Mouse (Mus musculus) ES-E14 (cell line): Measurements from ENCODE around the gene Spty2d1. TPM values are rescaled to one million over a fixed set of nuclear protein-coding genes. Genes with fewer than 3 reads are reported as not detected.
"Not testable (repeated sequence)": the region's sequence is repeated elsewhere in the genome, so short reads cannot be mapped to it uniquely, and the experiment has no call there.

Source experiments
- DNase-seq: peaks from one replicate; pipeline ENCODE4 v3.0.0-alpha.2; 2013; ENCODE audit warnings: low read depth, low spot score
- H3K27ac ChIP-seq: 2 replicates; pipeline ENCODE4 v1.5.1; 2012; ENCODE audit warnings: low read depth, mild to moderate bottlenecking, low read length, moderate library complexity, mixed read lengths; ENCODE audit not compliant: poor library complexity, insufficient read depth, severe bottlenecking
- H3K36me3 ChIP-seq: 2 replicates; pipeline ENCODE4 v1.6.1; 2012; ENCODE audit warnings: mild to moderate bottlenecking, low read length, moderate library complexity, mixed read lengths; ENCODE audit not compliant: control insufficient read depth, poor library complexity, insufficient read depth, severe bottlenecking
- H3K4me1 ChIP-seq, 2 experiments: fragments of 150-350 bp in 1 of 2; sonication (generic) in 1 of 2; 2 replicates each; pipeline ENCODE4 v1.6.1; 2012; ENCODE audit warnings: low read length in 2 of 2, mild to moderate bottlenecking in 1 of 2, mixed read lengths in 1 of 2; ENCODE audit not compliant: control insufficient read depth in 2 of 2, insufficient read depth in 2 of 2, poor library complexity in 1 of 2
- H3K4me3 ChIP-seq, 2 experiments: fragments of 150-350 bp in 1 of 2; sonication (generic) in 1 of 2; 2 replicates each; pipeline ENCODE4 v1.5.1; 2012; ENCODE audit warnings: low read length in 2 of 2, low read depth in 1 of 2, mild to moderate bottlenecking in 1 of 2, mixed read lengths in 1 of 2; ENCODE audit not compliant: insufficient read depth in 1 of 2, poor library complexity in 1 of 2, severe bottlenecking in 1 of 2
- H3K9ac ChIP-seq: 2 replicates; pipeline ENCODE4 v1.6.1; 2012; ENCODE audit warnings: low read depth, mild to moderate bottlenecking, low read length, mixed read lengths; ENCODE audit not compliant: poor library complexity, insufficient read depth, severe bottlenecking
- H3K9me3 ChIP-seq: fragments of 150-350 bp; sonication (generic); 2 replicates; pipeline ENCODE4 v1.6.1; 2012; ENCODE audit warnings: low read depth, mild to moderate bottlenecking, low read length; ENCODE audit not compliant: control insufficient read depth, insufficient read depth
- CHD2 ChIP-seq: IDR thresholded peaks from 2 replicates; pipeline ENCODE4 v1.6.1; 2014; ENCODE audit warnings: mild to moderate bottlenecking, low read depth, low read length, inconsistent platforms
- HCFC1 ChIP-seq: IDR thresholded peaks from 2 replicates; pipeline ENCODE4 v1.6.1; 2012; ENCODE audit warnings: low read length, inconsistent platforms, borderline replicate concordance; ENCODE audit not compliant: insufficient read depth
- MAFK ChIP-seq: IDR thresholded peaks from 2 replicates; pipeline ENCODE4 v1.6.1; 2014; ENCODE audit warnings: mild to moderate bottlenecking, low read depth, low read length, inconsistent platforms; ENCODE audit not compliant: insufficient read depth
- ZC3H11A ChIP-seq: IDR thresholded peaks from 2 replicates; pipeline ENCODE4 v1.6.1; 2012; ENCODE audit warnings: low read depth, mild to moderate bottlenecking, inconsistent platforms, low read length, borderline replicate concordance
- ZNF384 ChIP-seq: IDR thresholded peaks from 2 replicates; pipeline ENCODE4 v1.6.1; 2012; ENCODE audit warnings: low read depth, low read length, inconsistent platforms
- in situ Hi-C, 2 experiments: fragments of 600-800 bp; cut with MboI; formaldehyde crosslinking; loops; one replicate each; pipeline ENCODE4 v1.15.1; 2025; ENCODE audit warnings: low sequenced_read_pairs in 2 of 2, inconsistent platforms in 1 of 2; ENCODE audit not compliant: unreplicated experiment in 2 of 2
- total RNA-seq: library from RNA; depleted of rRNA; stranded (reverse); fragments of 300-350 nt; gene quantifications from 2 replicates; pipeline ENCODE4 v1.2.3, GENCODE M21; 2012

Spty2d1 gene
- total RNA-seq, 1 experiment: 10.6 TPM

DNA sequence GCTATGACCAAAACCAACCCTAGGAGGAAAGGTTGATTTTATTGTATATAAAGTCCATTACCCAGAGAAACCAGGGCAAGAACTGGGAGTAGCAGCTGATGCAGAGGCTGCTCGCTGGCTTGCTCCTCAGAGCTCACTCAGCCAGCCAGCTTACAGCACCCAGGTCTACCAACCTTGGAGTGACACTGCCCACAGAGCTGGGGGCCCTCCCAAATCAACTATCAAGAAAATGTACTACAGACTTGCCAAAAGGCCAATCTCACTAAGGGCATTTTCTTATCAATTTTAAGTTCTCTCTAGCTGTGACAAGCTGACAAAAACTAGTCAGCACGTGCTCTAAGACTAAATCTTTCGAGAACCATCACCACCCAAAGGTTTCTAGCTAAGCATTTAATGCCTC lies 12.7 kb downstream of the Spty2d1 start:
- no peak for TF ChIP-seq HCFC1
- no peak for TF ChIP-seq ZC3H11A
- no peak for TF ChIP-seq MAFK
- TF ChIP-seq ZNF384: no peak
- no peak for TF ChIP-seq CHD2
- in situ Hi-C loops: no loop called here
- no peaks in the 10 kb centered on the region for H3K4me1 ChIP-seq
- H3K9me3 ChIP-seq: no peaks in the 10 kb centered on the region
- no peak overlapping the region for H3K27ac ChIP-seq
- peaks cover 30% of the 10 kb centered on the region for H3K36me3 ChIP-seq
- no peak for DNase-seq
- H3K4me3 ChIP-seq: no peak overlapping the region
- no peak overlapping the region for H3K9ac ChIP-seq

- in situ Hi-C loops: no loop called here
- TF ChIP-seq ZC3H11A (no peak), MAFK (no peak), CHD2 (no peak), ZNF384 (no peak), HCFC1 (no peak)
- peaks cover 22% of the 10 kb centered on the region for H3K36me3 ChIP-seq
- H3K4me3 ChIP-seq: no peak overlapping the region
- no peaks in the 10 kb centered on the region for H3K9me3 ChIP-seq
- no peak overlapping the region for H3K27ac ChIP-seq
- no peak overlapping the region for H3K9ac ChIP-seq
- no peaks in the 10 kb centered on the region for H3K4me1 ChIP-seq
- DNase-seq: no peak
These were observed 15.1 kb downstream of the Spty2d1 start for GRCm38 (mm10) chr7:46993079-46993478.

- H3K9ac ChIP-seq, H3K4me1 ChIP-seq, H3K4me3 ChIP-seq, H3K27ac ChIP-seq, H3K9me3 ChIP-seq, in situ Hi-C loops, DNase-seq: not testable (repeated sequence)
- peaks cover 11% of the 10 kb centered on the region for H3K36me3 ChIP-seq
These were observed 18.8 kb downstream of the Spty2d1 start for GRCm38 (mm10) chr7:46989387-46989786.

DNA sequence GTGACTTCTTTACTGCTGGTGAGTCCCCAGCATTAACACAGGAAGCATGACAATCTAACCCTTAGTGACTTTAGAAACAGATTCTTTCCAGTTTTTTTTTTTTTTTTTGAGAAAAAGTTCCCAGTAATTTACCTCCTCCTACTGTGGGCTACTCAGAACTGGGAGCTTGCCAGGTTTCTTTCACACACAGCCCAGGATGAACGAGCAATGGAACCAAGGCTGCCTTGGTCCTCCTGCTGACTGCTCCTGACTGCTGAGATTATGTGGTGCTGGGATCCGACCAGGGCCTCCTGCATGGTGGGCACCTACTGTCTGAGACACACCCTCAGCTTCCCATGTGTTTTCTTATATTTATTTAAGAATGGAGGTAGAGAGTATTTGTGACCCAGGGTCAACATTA lies 21.1 kb downstream of the Spty2d1 start:
- H3K36me3 ChIP-seq: 0 out of 2 replicates have a peak, but pooled peaks cover 3% of the 10 kb centered on the region
- no peak overlapping the region for H3K27ac ChIP-seq
- no peak for TF ChIP-seq CHD2
- no peak for TF ChIP-seq ZC3H11A
- no peak for TF ChIP-seq ZNF384
- no peak for TF ChIP-seq HCFC1
- TF ChIP-seq MAFK: no peak
- H3K9me3 ChIP-seq: no peaks in the 10 kb centered on the region
- in situ Hi-C loops: no loop called here
- H3K4me1 ChIP-seq: no peaks in the 10 kb centered on the region
- no peak overlapping the region for H3K9ac ChIP-seq
- no peak overlapping the region for H3K4me3 ChIP-seq
- no peak for DNase-seq

- TF ChIP-seq MAFK (no peak), HCFC1 (no peak), ZNF384 (no peak), ZC3H11A (no peak), CHD2 (no peak)
- in situ Hi-C loops: no loop called here
- Histone ChIP-seq H3K4me1 (no peaks in the 10 kb centered on the region), H3K27ac (no peak overlapping the region), H3K4me3 (no peak overlapping the region), H3K36me3 (no peaks in the 10 kb centered on the region), H3K9me3 (no peaks in the 10 kb centered on the region), H3K9ac (no peak overlapping the region)
- no peak for DNase-seq
These were observed 21.6 kb downstream of the Spty2d1 start for GRCm38 (mm10) chr7:46986646-46987045.
